Mouse (Mus musculus) cortical plate, adult 2 months (tissue): Measurements from ENCODE around the gene Kctd2.

Experiments used
- CTCF ChIP-seq: fragments of 200-500 bp; IDR thresholded peaks from 2 replicates; pipeline ENCODE4 v1.5.1; 2011; ENCODE audit warnings: mild to moderate bottlenecking, control low read depth, low read length; ENCODE audit not compliant: insufficient read depth; ENCODE audit errors: extremely low read depth
- POLR2A ChIP-seq: fragments of 200-500 bp; IDR thresholded peaks from 2 replicates; pipeline ENCODE4 v1.6.1; 2011; ENCODE audit warnings: mild to moderate bottlenecking, low read length, control low read depth; ENCODE audit not compliant: insufficient read depth; ENCODE audit errors: extremely low read depth

DNA sequence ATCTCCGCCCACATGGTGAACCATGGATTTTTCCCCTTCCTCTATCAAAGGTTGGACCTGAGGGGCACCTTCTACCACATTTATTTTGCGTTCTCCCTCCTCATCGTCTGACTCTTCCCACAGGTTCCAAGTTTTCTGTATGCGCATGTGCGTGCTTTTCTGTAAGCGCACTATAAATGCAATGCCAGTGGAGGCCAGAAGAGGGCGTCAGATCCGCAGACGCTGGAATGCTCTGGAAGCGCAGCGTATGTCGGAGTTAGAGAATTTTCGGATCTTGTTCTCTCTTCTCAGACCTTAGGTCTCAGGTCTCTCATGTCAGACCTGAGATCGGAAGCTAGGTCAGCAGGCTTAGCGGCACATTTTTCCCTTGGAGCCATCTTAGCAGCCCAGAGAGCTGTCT, 35.7 kb downstream of the Kctd2 start:
- TF ChIP-seq CTCF, result no peak
- TF ChIP-seq POLR2A, result no peak
